Mouse (Mus musculus) embryo, embryonic 9.5 days (tissue): ENCODE data around the gene Tk2.

Experiments used
- DNase-seq: peaks from one replicate; pipeline ENCODE4 v3.0.0-alpha.2; 2017; ENCODE audit errors: extremely low spot score

Gene Tk2

GRCm38 (mm10) chr8:104219806-104220205 is 28.6 kb downstream of the Tk2 start:
- peak; percentile 78 for DNase-seq

GRCm38 (mm10) chr8:104219079-104219478 is 29.3 kb downstream of the Tk2 start:
- peak; percentile 47 for DNase-seq

GRCm38 (mm10) chr8:104217601-104218000 is 30.8 kb downstream of the Tk2 start:
- DNase-seq, result no peak

GRCm38 (mm10) chr8:104205292-104205691 is 43.1 kb downstream of the Tk2 start:
- DNase-seq, result no peak

GRCm38 (mm10) chr8:104202320-104202719 is 46.0 kb downstream of the Tk2 start:
- no peak for DNase-seq

GRCm38 (mm10) chr8:104201622-104202021 is 46.7 kb downstream of the Tk2 start:
- no peak for DNase-seq

GRCm38 (mm10) chr8:104199802-104200201 is 48.6 kb downstream of the Tk2 start:
- DNase-seq, result no peak

- DNase-seq, result peak; percentile 28
These were observed 56.9 kb downstream of the Tk2 start for GRCm38 (mm10) chr8:104191496-104191895.

- no peak for DNase-seq
These were observed 57.4 kb downstream of the Tk2 start for GRCm38 (mm10) chr8:104190777-104191468.

GRCm38 (mm10) chr8:104188459-104188858 is 59.9 kb downstream of the Tk2 start:
- DNase-seq, result no peak

- no peak for DNase-seq
These were observed 60.7 kb downstream of the Tk2 start for GRCm38 (mm10) chr8:104187622-104188021.

- DNase-seq, result no peak
These were observed 61.5 kb downstream of the Tk2 start for GRCm38 (mm10) chr8:104186827-104187226.

GRCm38 (mm10) chr8:104184905-104185304 is 63.5 kb downstream of the Tk2 start:
- DNase-seq, result no peak

GRCm38 (mm10) chr8:104177054-104177453 is 71.3 kb downstream of the Tk2 start:
- DNase-seq, result no peak
